Mouse (Mus musculus) MEL (cell line): ENCODE measurements around the gene Elp5. TPM values are rescaled to one million over a fixed set of nuclear protein-coding genes. Genes with fewer than 3 reads are reported as not detected.

ENCODE experiments used
- DNase-seq: peaks from one replicate; pipeline ENCODE4 v3.0.0; 2011; ENCODE audit warnings: low read depth, low spot score
- H3K27ac ChIP-seq: 2 replicates; pipeline ENCODE4 v1.5.1; 2012; ENCODE audit warnings: low read depth, mild to moderate bottlenecking, control low read depth, low read length, moderate library complexity; ENCODE audit not compliant: control insufficient read depth
- H3K27me3 ChIP-seq, 2 experiments: fragments of 150-350 bp in 1 of 2; sonication (generic) in 1 of 2; 2 replicates each; pipeline ENCODE4 v1.6.1; 2012; ENCODE audit warnings: low read length in 2 of 2, mild to moderate bottlenecking in 2 of 2, improper control_type of control experiment in 1 of 2, moderate library complexity in 1 of 2; ENCODE audit not compliant: insufficient read depth in 2 of 2, control insufficient read depth in 1 of 2
- H3K36me3 ChIP-seq, 2 experiments: 2 replicates each; pipeline ENCODE4 v1.6.1; 2012 to 2014; ENCODE audit warnings: low read length in 2 of 2, improper control_type of control experiment in 1 of 2, inconsistent platforms in 1 of 2, mild to moderate bottlenecking in 1 of 2; ENCODE audit not compliant: insufficient read depth in 2 of 2, control insufficient read depth in 1 of 2
- H3K4me1 ChIP-seq, 2 experiments: fragments of 150-350 bp in 1 of 2; sonication (generic) in 1 of 2; 2 replicates each; pipeline ENCODE4 v1.6.1; 2012; ENCODE audit warnings: low read length in 2 of 2, improper control_type of control experiment in 1 of 2, mild to moderate bottlenecking in 1 of 2; ENCODE audit not compliant: insufficient read depth in 2 of 2, control insufficient read depth in 1 of 2
- H3K4me3 ChIP-seq, 2 experiments: fragments of 150-350 bp in 1 of 2; sonication (generic) in 1 of 2; 2 replicates each; pipeline ENCODE4 v1.5.1; 2012; ENCODE audit warnings: low read depth in 2 of 2, low read length in 2 of 2, mild to moderate bottlenecking in 2 of 2, moderate library complexity in 2 of 2, control low read depth in 1 of 2, improper control_type of control experiment in 1 of 2; ENCODE audit not compliant: control insufficient read depth in 1 of 2, insufficient read depth in 1 of 2
- H3K79me2 ChIP-seq: 2 replicates; pipeline ENCODE4 v1.6.1; 2012; ENCODE audit warnings: mild to moderate bottlenecking, low read length, moderate library complexity; ENCODE audit not compliant: control insufficient read depth, poor library complexity, insufficient read depth
- H3K9ac ChIP-seq: 2 replicates; pipeline ENCODE4 v1.6.1; 2012; ENCODE audit warnings: low read depth, mild to moderate bottlenecking, control low read depth, low read length, moderate library complexity; ENCODE audit not compliant: control insufficient read depth, poor library complexity, severe bottlenecking
- H3K9me3 ChIP-seq: fragments of 150-350 bp; sonication (generic); replicated peaks from 2 replicates; pipeline ENCODE4 v1.6.1; 2012; ENCODE audit warnings: mild to moderate bottlenecking, low read length, improper control_type of control experiment, moderate library complexity; ENCODE audit not compliant: insufficient read depth
- BHLHE40 ChIP-seq: IDR thresholded peaks from 2 replicates; pipeline ENCODE4 v1.6.1; 2012; ENCODE audit warnings: low read depth, mild to moderate bottlenecking, inconsistent platforms, low read length, improper control_type of control experiment, borderline replicate concordance
- CHD1 ChIP-seq: IDR thresholded peaks from 2 replicates; pipeline ENCODE4 v1.6.1; 2012; ENCODE audit warnings: low read depth, mild to moderate bottlenecking, inconsistent platforms, low read length, improper control_type of control experiment
- CTCF ChIP-seq, 3 experiments: IDR thresholded peaks in 2 of 3; conservative IDR thresholded peaks in 1 of 3; 2 replicates each; pipeline ENCODE4 v1.5.1; 2011 to 2012; ENCODE audit warnings: low read length in 3 of 3, low read depth in 2 of 3, mild to moderate bottlenecking in 2 of 3, improper control_type of control experiment in 1 of 3, inconsistent platforms in 1 of 3, mixed read lengths in 1 of 3, moderate library complexity in 1 of 3; ENCODE audit not compliant: control insufficient read depth in 1 of 3, insufficient read depth in 1 of 3, poor library complexity in 1 of 3, severe bottlenecking in 1 of 3
- E2F4 ChIP-seq: IDR thresholded peaks from 2 replicates; pipeline ENCODE4 v1.6.1; 2011; ENCODE audit warnings: low read depth, low read length, improper control_type of control experiment, borderline replicate concordance
- ELF1 ChIP-seq: IDR thresholded peaks from 2 replicates; pipeline ENCODE4 v1.6.1; 2014; ENCODE audit warnings: low read depth, mild to moderate bottlenecking, inconsistent platforms, low read length, improper control_type of control experiment, moderate library complexity
- EP300 ChIP-seq, 2 experiments: IDR thresholded peaks; 2 replicates each; pipeline ENCODE4 v1.6.1; 2011; ENCODE audit warnings: improper control_type of control experiment in 2 of 2, low read length in 2 of 2, low read depth in 1 of 2, mild to moderate bottlenecking in 1 of 2
- ETS1 ChIP-seq: IDR thresholded peaks from 2 replicates; pipeline ENCODE4 v1.6.1; 2012; ENCODE audit warnings: low read depth, mild to moderate bottlenecking, inconsistent platforms, low read length, improper control_type of control experiment, moderate library complexity
- GATA1 ChIP-seq: IDR thresholded peaks from 2 replicates; pipeline ENCODE4 v1.6.1; 2011; ENCODE audit warnings: low read depth, low read length, improper control_type of control experiment
- JUND ChIP-seq: IDR thresholded peaks from 2 replicates; pipeline ENCODE4 v1.6.1; 2011; ENCODE audit warnings: low read depth, mild to moderate bottlenecking, improper control_type of control experiment, low read length
- KAT2A ChIP-seq: conservative IDR thresholded peaks from 2 replicates; pipeline ENCODE4 v1.6.1; 2012; ENCODE audit warnings: low read depth, low read length, improper control_type of control experiment, inconsistent platforms
- MAFK ChIP-seq: IDR thresholded peaks from 2 replicates; pipeline ENCODE4 v1.6.1; 2011; ENCODE audit warnings: low read depth, mild to moderate bottlenecking, low read length, improper control_type of control experiment, borderline replicate concordance
- MAX ChIP-seq: IDR thresholded peaks from 2 replicates; pipeline ENCODE4 v1.6.1; 2011; ENCODE audit warnings: low read length, improper control_type of control experiment
- MAZ ChIP-seq: IDR thresholded peaks from 2 replicates; pipeline ENCODE4 v1.6.1; 2012; ENCODE audit warnings: low read depth, mild to moderate bottlenecking, inconsistent platforms, low read length, improper control_type of control experiment
- MEF2A ChIP-seq: IDR thresholded peaks from 2 replicates; pipeline ENCODE4 v1.6.1; 2014; ENCODE audit warnings: low read depth, mild to moderate bottlenecking, inconsistent platforms, low read length, improper control_type of control experiment; ENCODE audit not compliant: poor library complexity, insufficient replicate concordance, severe bottlenecking; ENCODE audit errors: extremely low read depth
- MXI1 ChIP-seq: IDR thresholded peaks from 2 replicates; pipeline ENCODE4 v1.6.1; 2011; ENCODE audit warnings: mild to moderate bottlenecking, low read depth, low read length, improper control_type of control experiment
- MYB ChIP-seq: IDR thresholded peaks from 2 replicates; pipeline ENCODE4 v1.6.1; 2011; ENCODE audit warnings: mild to moderate bottlenecking, low read depth, low read length, improper control_type of control experiment
- NELFE ChIP-seq: IDR thresholded peaks from 2 replicates; pipeline ENCODE4 v1.6.1; 2011; ENCODE audit warnings: low read depth, low read length, improper control_type of control experiment
- NRF1 ChIP-seq: IDR thresholded peaks from 2 replicates; pipeline ENCODE4 v1.6.1; 2014; ENCODE audit warnings: low read depth, mild to moderate bottlenecking, inconsistent platforms, low read length, improper control_type of control experiment, moderate library complexity; ENCODE audit not compliant: poor library complexity, insufficient read depth, severe bottlenecking
- POLR2A ChIP-seq, 2 experiments: IDR thresholded peaks; 2 replicates each; pipeline ENCODE4 v1.6.1; 2011 to 2012; ENCODE audit warnings: low read length in 2 of 2, mild to moderate bottlenecking in 2 of 2, control low read depth in 1 of 2, improper control_type of control experiment in 1 of 2, low read depth in 1 of 2, moderate library complexity in 1 of 2; ENCODE audit not compliant: control insufficient read depth in 1 of 2, insufficient read depth in 1 of 2, poor library complexity in 1 of 2
- POLR2AphosphoS5 ChIP-seq: IDR thresholded peaks from 2 replicates; pipeline ENCODE4 v1.6.1; 2012; ENCODE audit warnings: low read depth, borderline replicate concordance, mild to moderate bottlenecking, inconsistent platforms, low read length, moderate library complexity, mixed read lengths
- RAD21 ChIP-seq: IDR thresholded peaks from 2 replicates; pipeline ENCODE4 v1.6.1; 2011; ENCODE audit warnings: mild to moderate bottlenecking, low read depth, low read length, improper control_type of control experiment
- RCOR1 ChIP-seq: IDR thresholded peaks from 2 replicates; pipeline ENCODE4 v1.6.1; 2012; ENCODE audit warnings: low read depth, mild to moderate bottlenecking, inconsistent platforms, low read length, improper control_type of control experiment
- SIN3A ChIP-seq: IDR thresholded peaks from 2 replicates; pipeline ENCODE4 v1.6.1; 2012; ENCODE audit warnings: low read length, improper control_type of control experiment, inconsistent platforms
- SMC3 ChIP-seq: IDR thresholded peaks from 2 replicates; pipeline ENCODE4 v1.6.1; 2011; ENCODE audit warnings: low read depth, low read length, improper control_type of control experiment
- TCF12 ChIP-seq: IDR thresholded peaks from 2 replicates; pipeline ENCODE4 v1.6.1; 2014; ENCODE audit warnings: low read depth, mild to moderate bottlenecking, inconsistent platforms, low read length, improper control_type of control experiment, moderate library complexity
- USF1 ChIP-seq: IDR thresholded peaks from 2 replicates; pipeline ENCODE4 v1.6.1; 2014; ENCODE audit warnings: low read depth, mild to moderate bottlenecking, inconsistent platforms, low read length, improper control_type of control experiment, moderate library complexity
- USF2 ChIP-seq, 2 experiments: IDR thresholded peaks; 2 replicates each; pipeline ENCODE4 v1.6.1; 2011 to 2012; ENCODE audit warnings: improper control_type of control experiment in 2 of 2, low read length in 2 of 2, borderline replicate concordance in 1 of 2, inconsistent platforms in 1 of 2, low read depth in 1 of 2, mild to moderate bottlenecking in 1 of 2; ENCODE audit not compliant: insufficient read depth in 1 of 2
- ZC3H11A ChIP-seq: IDR thresholded peaks from 2 replicates; pipeline ENCODE4 v1.6.1; 2012; ENCODE audit warnings: low read depth, mild to moderate bottlenecking, inconsistent platforms, low read length, improper control_type of control experiment
- ZKSCAN1 ChIP-seq: IDR thresholded peaks from 2 replicates; pipeline ENCODE4 v1.6.1; 2012; ENCODE audit warnings: low read depth, mild to moderate bottlenecking, inconsistent platforms, low read length, improper control_type of control experiment, moderate library complexity
- ZNF384 ChIP-seq: IDR thresholded peaks from 2 replicates; pipeline ENCODE4 v1.6.1; 2012; ENCODE audit warnings: low read depth, mild to moderate bottlenecking, inconsistent platforms, low read length, improper control_type of control experiment
- polyA plus RNA-seq, 2 experiments: library from polyadenylated mRNA; stranded (reverse) in 1 of 2; unstranded in 1 of 2; fragments of >175 nt in 1 of 2; fragments of >200 nt in 1 of 2; gene quantifications; 2 replicates each; pipeline versions ENCODE4 v1.2.1 to v1.2.4; 2012; ENCODE audit warnings: low replicate concordance in 2 of 2, low read depth in 1 of 2; ENCODE audit not compliant: insufficient read length in 2 of 2, insufficient read depth in 1 of 2, missing spikeins in 1 of 2
- total RNA-seq: library from RNA; depleted of rRNA; stranded (reverse); fragments of 300-350 nt; gene quantifications from 2 replicates; pipeline ENCODE4 v1.2.3, GENCODE M21; 2012

Elp5 gene
- total and polyA plus RNA-seq, 3 experiments = 189 to 222 TPM; not detected in 1

- no peak for TF ChIP-seq USF1
- TF ChIP-seq CHD1 = no peak
- peak in 1 of 2 experiments; percentile 7; a peak in 1 of 4 replicates for TF ChIP-seq POLR2A (IDR thresholded peaks at IDR 0.05; ENCODE audit: control insufficient read depth in 1 of 2, insufficient read depth in 1 of 2, low read depth in 1 of 2, low read length in 2 of 2, poor library complexity in 1 of 2)
- no peak for TF ChIP-seq RCOR1
- 0 out of 2 replicates have a peak, but pooled peaks have one; percentile 15 for TF ChIP-seq NRF1
- no peak for TF ChIP-seq EP300 (IDR thresholded peaks at IDR 0.05; ENCODE audit: low read depth in 1 of 2, low read length in 2 of 2)
- TF ChIP-seq MYB = no peak
- TF ChIP-seq SIN3A = peak; percentile 89
- no peak for TF ChIP-seq NELFE
- TF ChIP-seq GATA1 = no peak
- no peak for TF ChIP-seq ZKSCAN1
- TF ChIP-seq POLR2AphosphoS5 = no peak
- no peak for TF ChIP-seq CTCF (IDR thresholded peaks at IDR 0.05 in 2 of 3, conservative IDR thresholded peaks at IDR 0.05 in 1 of 3; ENCODE audit: control insufficient read depth in 1 of 3, insufficient read depth in 1 of 3, low read depth in 2 of 3, low read length in 3 of 3, poor library complexity in 1 of 3, severe bottlenecking in 1 of 3)
- TF ChIP-seq SMC3 = no peak
Measured at GRCm38 (mm10) chr11:70021264-70022132, 39.2 kb upstream of the Elp5 start (continued).

GRCm38 (mm10) chr11:70020731-70021263 is 38.5 kb upstream of the Elp5 start:
- Histone ChIP-seq H3K4me1 (peaks cover 1 to 34% of the 10 kb centered on the region in 2 experiments), H3K27me3 (no peaks in the 10 kb centered on the region), H3K36me3 (peaks cover 0 to 33% of the 10 kb centered on the region in 2 experiments; a peak in 2 of 4 replicates), H3K79me2 (peaks cover 25% of the 10 kb centered on the region), H3K9ac (peak overlapping the region; percentile 44), H3K27ac (peak overlapping the region; percentile 75), H3K4me3 (peak overlapping the region; percentile 41 to 53), H3K9me3 (no peaks in the 10 kb centered on the region)
- DNase-seq = peak; percentile 94
- TF ChIP-seq MAFK (no peak), MAZ (no peak), ETS1 (no peak), NRF1 (no peak), CHD1 (no peak), MAX (no peak), KAT2A (peak; percentile 92; the same call in 1 of the 2 replicates), USF1 (no peak), CTCF (IDR thresholded peaks at IDR 0.05 in 2 of 3, conservative IDR thresholded peaks at IDR 0.05 in 1 of 3; ENCODE audit: control insufficient read depth in 1 of 3, insufficient read depth in 1 of 3, low read depth in 2 of 3, low read length in 3 of 3, poor library complexity in 1 of 3, severe bottlenecking in 1 of 3) (peak; percentile 40 to 57 (median 50)), TCF12 (no peak), MEF2A (no peak), SMC3 (no peak), USF2 (IDR thresholded peaks at IDR 0.05; ENCODE audit: borderline replicate concordance in 1 of 2, insufficient read depth in 1 of 2, low read depth in 1 of 2, low read length in 2 of 2) (no peak), RAD21 (no peak), ZNF384 (no peak), MYB (no peak), GATA1 (0 out of 2 replicates have a peak, but pooled peaks have one; percentile 6), ZC3H11A (no peak), E2F4 (no peak), MXI1 (no peak; the same call in 1 of the 2 replicates), BHLHE40 (no peak), SIN3A (no peak), JUND (no peak), ELF1 (no peak)
